ENCODE assay signal across 7 mouse cellular contexts in genomic region chr5:92353517-92353916, GRCm38 (mm10). TPM values are rescaled to one million over a fixed set of nuclear protein-coding genes. Genes with fewer than 3 reads are reported as not detected.
A peak's percentile ranks its signal among the peaks of the same experiment; 100 is the strongest.
DNase-seq lines count a peak whose midpoint lies in the region; ATAC-seq and TF ChIP-seq lines count a peak whose summit lies in the region.

No protein-coding gene starts in this region.

- DNase-seq in CD4-positive, CD25-positive, alpha-beta regulatory T cell, adult 2 months (ENCODE audit: low read depth, low spot score) = peak; percentile 81
- peak; percentile 60 for DNase-seq in MEL-GATA-1-ER (ENCODE audit: extremely low read depth, low read depth)
- DNase-seq in gastrocnemius, adult 18-20 months (ENCODE audit: low spot score) = peak; percentile 66
- peak; percentile 59 for DNase-seq in lung, postnatal 0 days (ENCODE audit: low spot score)
- no peak for DNase-seq in frontal cortex, postnatal 10 days (ENCODE audit: low spot score in 2 of 2)

- WGBS in intestine, embryonic 15.5 days = 21% methylated on average over 11 of the region's 11 CpGs
- 27% methylated on average over 11 of the region's 11 CpGs for WGBS in lung, postnatal 0 days
- WGBS in stomach, embryonic 15.5 days = 38% methylated on average over 11 of the region's 11 CpGs

- no peak for TF ChIP-seq CTCF in lung, postnatal 0 days (IDR thresholded peaks at IDR 0.05)

- H3K27me3 ChIP-seq in intestine, embryonic 15.5 days (replicated peaks) = no peaks in the 10 kb centered on the region
- H3K27me3 ChIP-seq in lung, postnatal 0 days (replicated peaks; ENCODE audit: insufficient read depth, low read length) = no peaks in the 10 kb centered on the region
- no peaks in the 10 kb centered on the region for H3K27me3 ChIP-seq in stomach, embryonic 15.5 days (replicated peaks)

- no peak for TF ChIP-seq EP300 in lung, postnatal 0 days (IDR thresholded peaks at IDR 0.05)

- no peaks in the 10 kb centered on the region for H3K36me3 ChIP-seq in intestine, embryonic 15.5 days
- no peaks in the 10 kb centered on the region for H3K36me3 ChIP-seq in lung, postnatal 0 days (ENCODE audit: insufficient read depth, low read length)
- no peaks in the 10 kb centered on the region for H3K36me3 ChIP-seq in stomach, embryonic 15.5 days

- peak overlapping the region; percentile 33; the same call in 1 of the 2 replicates for H3K9ac ChIP-seq in intestine, embryonic 15.5 days
- H3K9ac ChIP-seq in lung, postnatal 0 days (replicated peaks; ENCODE audit: low read depth) = no peak overlapping the region
- H3K9ac ChIP-seq in stomach, embryonic 15.5 days = no peak overlapping the region

- ATAC-seq in intestine, embryonic 15.5 days = peak; percentile 67
- ATAC-seq in lung, postnatal 0 days = peak; percentile 59
- no peak for ATAC-seq in stomach, embryonic 15.5 days (ENCODE audit: insufficient read depth, low FRiP score, low read depth)

- H3K9me3 ChIP-seq in intestine, embryonic 15.5 days = no peaks in the 10 kb centered on the region
- H3K9me3 ChIP-seq in lung, postnatal 0 days (ENCODE audit: low read length) = no peaks in the 10 kb centered on the region
- no peaks in the 10 kb centered on the region for H3K9me3 ChIP-seq in stomach, embryonic 15.5 days

- peak overlapping the region; percentile 31 for H3K4me3 ChIP-seq in intestine, embryonic 15.5 days (replicated peaks)
- H3K4me3 ChIP-seq in lung, postnatal 0 days (ENCODE audit: low read depth, low read length) = peak overlapping the region; percentile 37
- H3K4me3 ChIP-seq in stomach, embryonic 15.5 days (replicated peaks) = peak overlapping the region; percentile 29

- H3K27ac ChIP-seq in intestine, embryonic 15.5 days = no peak overlapping the region
- no peak overlapping the region for H3K27ac ChIP-seq in lung, postnatal 0 days (ENCODE audit: low read length)
- no peak overlapping the region for H3K27ac ChIP-seq in stomach, embryonic 15.5 days

- H3K4me2 ChIP-seq in intestine, embryonic 15.5 days (replicated peaks) = peak overlapping the region; percentile 45
- peak overlapping the region; percentile 44 for H3K4me2 ChIP-seq in lung, postnatal 0 days (replicated peaks; ENCODE audit: low read depth, low read length)
- H3K4me2 ChIP-seq in stomach, embryonic 15.5 days = peak overlapping the region; percentile 40

- H3K4me1 ChIP-seq in intestine, embryonic 15.5 days (replicated peaks) = peaks cover 10% of the 10 kb centered on the region; the same call in 1 of the 2 replicates
- peaks cover 4% of the 10 kb centered on the region; the same call in 1 of the 2 replicates for H3K4me1 ChIP-seq in lung, postnatal 0 days (ENCODE audit: insufficient read depth, low read depth, low read length)
- 0 out of 2 replicates have a peak, but pooled peaks cover 2% of the 10 kb centered on the region for H3K4me1 ChIP-seq in stomach, embryonic 15.5 days

RNA-seq across cellular contexts. Expression of gene Cxcl10, which starts 4.8 kb away (rescaled TPM):
- total RNA-seq in gastrocnemius, adult 18-20 months (2021) = under 1 TPM in 1 of 2 experiments, not detected in 1; 0.47 TPM
- polyA plus RNA-seq in intestine, embryonic 15.5 days (2015; fragmentation: Nextera tagmentation; extraction: Ambion mirVana) = 1.9 and 2.4 TPM in 2 replicates
- 0.49 and 3.1 TPM in 2 replicates for polyA plus RNA-seq in lung, postnatal 0 days (2015; fragmentation: Nextera tagmentation; extraction: Ambion mirVana)
- polyA plus RNA-seq in stomach, embryonic 15.5 days (2015; fragmentation: Nextera tagmentation; extraction: Ambion mirVana) = 1.3 and 2.0 TPM in 2 replicates

RNA-seq across cellular contexts. Expression of gene Art3, which starts 21.9 kb away (rescaled TPM):
- total RNA-seq in gastrocnemius, adult 18-20 months (2021) = 100 to 1,000 TPM; 378 to 469 TPM
- 3.7 and 4.0 TPM in 2 replicates for polyA plus RNA-seq in intestine, embryonic 15.5 days (2015; fragmentation: Nextera tagmentation; extraction: Ambion mirVana)
- 37.0 and 46.5 TPM in 2 replicates for polyA plus RNA-seq in lung, postnatal 0 days (2015; fragmentation: Nextera tagmentation; extraction: Ambion mirVana)
- 3.5 and 4.0 TPM in 2 replicates for polyA plus RNA-seq in stomach, embryonic 15.5 days (2015; fragmentation: Nextera tagmentation; extraction: Ambion mirVana)

RNA-seq across cellular contexts. Expression of gene Cxcl9, which starts 25.6 kb away (rescaled TPM):
- under 1 TPM; 0.30 to 0.36 TPM for total RNA-seq in gastrocnemius, adult 18-20 months (2021)
- 0.20 TPM in 1 of 2 replicates, not detected in the other for polyA plus RNA-seq in intestine, embryonic 15.5 days (2015; fragmentation: Nextera tagmentation; extraction: Ambion mirVana)
- not detected in 2 replicates for polyA plus RNA-seq in lung, postnatal 0 days (2015; fragmentation: Nextera tagmentation; extraction: Ambion mirVana)
- not detected in 2 replicates for polyA plus RNA-seq in stomach, embryonic 15.5 days (2015; fragmentation: Nextera tagmentation; extraction: Ambion mirVana)

RNA-seq across cellular contexts. Expression of gene Sdad1, which starts 43.2 kb away (rescaled TPM):
- 10 to 100 TPM; 15.8 to 17.4 TPM for total RNA-seq in gastrocnemius, adult 18-20 months (2021)
- 37.3 and 40.1 TPM in 2 replicates for polyA plus RNA-seq in intestine, embryonic 15.5 days (2015; fragmentation: Nextera tagmentation; extraction: Ambion mirVana)
- polyA plus RNA-seq in lung, postnatal 0 days (2015; fragmentation: Nextera tagmentation; extraction: Ambion mirVana) = 14.8 and 15.0 TPM in 2 replicates
- polyA plus RNA-seq in stomach, embryonic 15.5 days (2015; fragmentation: Nextera tagmentation; extraction: Ambion mirVana) = 39.2 and 41.9 TPM in 2 replicates

Comparison
In these comparisons a context has a peak if more than half of its experiments do, and no peak if none do; other contexts are left out.
1. DNase-seq: peak in CD4-positive, CD25-positive, alpha-beta regulatory T cell, adult 2 months (single experiment), MEL-GATA-1-ER (single experiment), gastrocnemius, adult 18-20 months (single experiment) and lung, postnatal 0 days (single experiment); none in frontal cortex, postnatal 10 days (0 of 2).
2. Peak in every context shown above with its lines, with median percentiles within 50 percentile points of each other: H3K4me2 ChIP-seq and H3K4me3 ChIP-seq.